Mouse (Mus musculus): ENCODE results near the gene Gm3591. TPM values are rescaled to one million over a fixed set of nuclear protein-coding genes. Genes with fewer than 3 reads are reported as not detected.
"Not testable (repeated sequence)": the region's sequence is repeated elsewhere in the genome, so short reads cannot be mapped to it uniquely, and the experiment has no call there.

The Gm3591 gene
- total RNA-seq (2017), result not detected in 2 replicates

- not testable (repeated sequence) for ATAC-seq (ENCODE audit: extremely low read depth, insufficient number of reproducible peaks, low FRiP score, poor library complexity, severe bottlenecking)
Observed at GRCm38 (mm10) chr14:6412382-6412781, at the start of gene Gm3591. Gm3591 (minus strand) TSS chr14:6412482.

- ATAC-seq (ENCODE audit: extremely low read depth, insufficient number of reproducible peaks, low FRiP score, poor library complexity, severe bottlenecking), result not testable (repeated sequence)
Observed at GRCm38 (mm10) chr14:6444511-6444910, 32.2 kb upstream of the Gm3591 start, which contains the start of gene Gm3594. Gm3594 (minus strand) TSS chr14:6444611.

GRCm38 (mm10) chr14:6440774-6441173, 28.5 kb upstream of the Gm3591 start:
- ATAC-seq (ENCODE audit: extremely low read depth, insufficient number of reproducible peaks, low FRiP score, poor library complexity, severe bottlenecking), result not testable (repeated sequence)

GRCm38 (mm10) chr14:6440206-6440605, 27.9 kb upstream of the Gm3591 start:
- not testable (repeated sequence) for ATAC-seq (ENCODE audit: extremely low read depth, insufficient number of reproducible peaks, low FRiP score, poor library complexity, severe bottlenecking)

GRCm38 (mm10) chr14:6426766-6427165, 14.5 kb upstream of the Gm3591 start:
- ATAC-seq (ENCODE audit: extremely low read depth, insufficient number of reproducible peaks, low FRiP score, poor library complexity, severe bottlenecking), result not testable (repeated sequence)

GRCm38 (mm10) chr14:6426353-6426752, 14.1 kb upstream of the Gm3591 start:
- not testable (repeated sequence) for ATAC-seq (ENCODE audit: extremely low read depth, insufficient number of reproducible peaks, low FRiP score, poor library complexity, severe bottlenecking)

GRCm38 (mm10) chr14:6390219-6390618, 22.1 kb downstream of the Gm3591 start, which contains the start of gene Gm16440:
Gm16440 (minus strand) TSS chr14:6390319.
- not testable (repeated sequence) for ATAC-seq (ENCODE audit: extremely low read depth, insufficient number of reproducible peaks, low FRiP score, poor library complexity, severe bottlenecking)

Other genes starting within 250 kb of the Gm3591 start
- not detected in 2 replicates for gene Gm21560, start 193.2 kb downstream of the Gm3591 start, total RNA-seq (2017)
- gene Gm3411, start 125.2 kb downstream of the Gm3591 start, total RNA-seq (2017), result 0.25 TPM in 1 of 2 replicates, not detected in the other
- gene Gm21103, start 107.6 kb downstream of the Gm3591 start, total RNA-seq (2017), result not detected in 2 replicates
- not detected in 2 replicates for gene Gm3618, start 68.8 kb downstream of the Gm3591 start, total RNA-seq (2017)
- not detected in 2 replicates for gene Gm16440, start 22.2 kb downstream of the Gm3591 start, total RNA-seq (2017)
- gene Gm3594, start 32.1 kb upstream of the Gm3591 start, total RNA-seq (2017), result not detected in 2 replicates
- gene Gm8356, start 124.8 kb upstream of the Gm3591 start, total RNA-seq (2017), result not detected in 2 replicates
- not detected in 2 replicates for gene Gm3629, start 178.1 kb upstream of the Gm3591 start, total RNA-seq (2017)
- gene Gm3460, start 209.9 kb upstream of the Gm3591 start, total RNA-seq (2017), result not detected in 2 replicates

All from neutrophil, adult 5-6 weeks (primary cell).